Mouse (Mus musculus): ENCODE data around the gene Il2ra.

The Il2ra gene

DNA sequence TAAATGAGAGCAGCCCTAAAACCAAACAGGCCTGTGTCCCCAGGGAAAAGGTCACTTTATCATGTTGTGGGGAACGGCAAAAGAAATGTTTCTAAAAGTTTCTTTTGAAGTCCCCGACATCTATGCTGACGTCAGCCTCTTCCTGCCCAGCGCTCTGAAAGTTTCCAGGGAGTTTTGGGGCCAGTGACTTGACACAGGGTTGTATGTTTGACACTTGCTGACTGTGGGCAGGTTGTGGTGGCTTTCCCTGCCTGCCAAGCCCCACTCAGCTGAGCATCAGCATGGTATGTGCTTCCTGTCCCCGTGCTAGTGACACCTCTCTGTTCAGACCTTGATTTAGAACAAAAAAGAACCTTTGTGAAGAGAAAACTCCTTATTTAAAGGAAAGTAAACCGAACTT, 10.7 kb downstream of the Il2ra start:
- DNase-seq (ENCODE audit: low spot score in 2 of 2) = no peak

DNA sequence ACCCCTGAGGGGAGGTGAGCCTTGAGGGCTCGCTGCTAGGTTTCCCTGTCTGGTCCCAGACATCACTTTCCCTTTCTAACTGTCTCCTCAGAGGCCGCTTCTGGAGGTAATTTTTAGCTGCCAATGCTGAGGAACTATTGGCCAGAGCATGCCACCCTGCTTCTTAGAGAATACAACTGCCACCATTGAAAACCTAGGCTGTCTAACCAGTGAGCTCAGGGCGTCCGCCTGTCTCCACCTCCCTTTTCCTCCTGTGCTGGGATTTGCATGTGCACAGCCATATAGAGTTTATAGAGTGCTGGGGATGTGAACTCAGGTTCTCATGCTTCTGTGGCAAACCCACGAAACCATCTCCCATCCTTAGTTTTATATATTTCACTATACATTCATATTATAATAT, 11.2 kb downstream of the Il2ra start:
- no peak for DNase-seq (ENCODE audit: low spot score in 2 of 2)

DNA sequence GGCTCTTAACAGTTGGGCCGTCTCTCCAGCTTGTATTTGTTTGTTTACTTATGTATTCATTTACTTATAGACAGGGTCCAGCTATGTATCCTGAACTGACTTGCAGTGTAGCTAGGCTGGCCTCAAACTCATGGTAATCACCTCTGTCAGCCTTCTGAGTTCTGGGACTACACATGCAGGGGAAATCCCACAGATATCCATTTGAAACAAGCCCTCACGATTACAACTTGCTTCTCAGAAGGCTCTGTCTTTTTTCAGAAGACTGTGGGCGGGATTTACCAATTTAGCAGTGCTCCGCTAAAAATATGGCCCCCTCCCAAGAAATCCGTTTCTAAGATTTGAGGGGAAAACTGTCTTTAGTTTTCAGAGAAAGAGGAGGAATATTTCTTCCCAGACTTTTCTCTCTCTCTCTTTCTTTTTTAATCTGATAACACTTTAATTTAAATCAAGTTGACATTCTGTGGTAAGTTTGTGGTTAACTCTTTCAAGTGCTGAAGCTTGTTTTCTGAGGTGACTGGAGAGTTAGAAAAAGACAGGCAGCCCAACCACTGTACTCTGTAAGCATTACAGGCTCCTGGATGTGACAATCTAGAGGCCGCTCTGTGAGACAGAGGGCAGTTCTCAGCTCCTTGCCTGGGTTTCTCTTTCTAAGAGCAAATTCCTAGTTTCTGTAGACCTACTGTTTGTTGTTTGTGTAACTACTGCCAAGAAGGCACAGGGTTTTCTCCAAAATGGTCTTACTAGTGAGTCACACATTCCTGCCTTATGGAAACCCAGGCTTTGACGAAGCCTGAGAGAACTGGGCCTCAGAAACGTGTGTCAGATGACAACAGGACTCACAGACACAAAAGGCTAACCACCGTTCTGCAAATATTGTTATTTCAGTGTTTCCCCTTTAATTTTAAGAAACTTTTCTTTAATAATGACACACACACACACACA, 12.7 kb downstream of the Il2ra start:
- DNase-seq (ENCODE audit: low spot score in 2 of 2) = peak in 1 of 2 experiments; percentile 54

DNA sequence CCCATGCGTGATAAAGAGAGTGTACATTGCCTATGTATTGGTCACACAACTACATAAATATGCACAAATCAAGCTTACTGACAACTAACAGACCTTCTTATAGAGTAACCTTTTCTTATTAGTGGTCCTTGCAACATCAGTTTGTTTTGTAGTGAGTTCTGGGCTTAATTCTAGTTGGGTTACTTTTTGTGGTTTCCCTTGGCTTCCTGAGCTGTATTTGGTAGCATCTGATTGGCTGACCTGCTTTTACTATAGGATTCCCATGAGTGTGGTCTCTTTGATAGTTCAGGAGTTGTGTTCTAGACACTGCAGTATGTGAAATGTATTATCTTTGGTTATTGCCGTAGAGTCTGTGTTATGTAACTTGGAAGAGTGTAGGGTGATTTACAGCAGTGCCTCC, 15.0 kb downstream of the Il2ra start:
- no peak for DNase-seq (ENCODE audit: low spot score in 2 of 2)

DNA sequence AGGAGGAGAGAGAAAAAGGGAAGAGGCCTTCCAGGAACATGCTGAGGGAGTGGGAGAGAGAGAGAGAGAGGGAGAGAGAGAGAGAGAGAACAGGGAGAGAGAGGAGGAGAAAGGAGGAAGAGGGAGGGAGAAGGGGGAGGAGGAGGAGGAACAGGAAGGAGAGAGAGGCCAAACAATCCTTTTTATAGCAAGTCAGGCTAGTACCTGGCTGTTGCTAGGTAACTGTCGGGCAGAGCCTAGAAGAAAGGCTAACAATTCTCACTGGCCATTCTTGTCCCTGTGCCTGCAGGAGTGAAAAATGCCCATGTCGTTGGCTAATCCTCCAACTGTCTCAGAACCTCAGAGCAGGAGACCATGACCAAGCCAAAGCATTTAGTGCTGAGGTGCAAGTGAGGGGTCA, 16.7 kb downstream of the Il2ra start:
- peak in 1 of 2 experiments; percentile 20 for DNase-seq (ENCODE audit: low spot score in 2 of 2)

DNA sequence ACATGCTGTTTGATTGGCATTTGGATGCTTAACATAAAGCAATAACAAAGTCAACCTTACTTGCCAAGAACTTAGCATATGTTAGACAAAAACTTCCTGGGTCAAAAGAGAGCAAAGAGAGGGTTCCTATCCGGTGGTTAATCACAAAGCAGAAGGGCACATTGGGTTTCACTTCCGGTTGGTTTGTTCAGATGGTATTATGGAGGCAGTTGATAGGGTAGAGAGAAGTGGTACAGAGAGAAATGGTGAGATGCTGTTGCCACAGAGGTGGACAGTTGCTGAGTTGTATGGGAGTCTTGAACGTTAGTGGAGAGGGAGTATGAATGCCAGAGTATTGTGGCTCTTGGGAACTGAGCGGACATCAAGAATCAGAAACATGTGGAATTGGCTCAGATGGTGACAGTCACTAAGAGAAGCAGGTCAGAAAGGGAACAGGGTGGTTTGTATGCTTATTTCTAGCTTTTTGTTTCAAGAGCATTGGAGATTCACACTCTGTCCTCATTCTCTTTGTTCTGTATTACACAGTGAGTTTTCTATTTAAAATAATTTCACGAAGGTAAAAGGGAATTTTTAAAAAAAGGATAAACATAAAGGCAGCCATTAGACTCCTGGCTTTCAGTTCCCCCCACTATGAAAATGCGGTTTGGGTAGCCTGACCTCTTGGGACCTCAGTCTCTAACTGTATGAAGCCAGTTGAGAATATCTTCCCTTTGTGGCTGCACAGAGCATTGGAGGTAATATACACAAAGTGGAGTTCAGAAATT, 19.7 kb downstream of the Il2ra start:
- no peak for DNase-seq (ENCODE audit: low spot score in 2 of 2)

DNA sequence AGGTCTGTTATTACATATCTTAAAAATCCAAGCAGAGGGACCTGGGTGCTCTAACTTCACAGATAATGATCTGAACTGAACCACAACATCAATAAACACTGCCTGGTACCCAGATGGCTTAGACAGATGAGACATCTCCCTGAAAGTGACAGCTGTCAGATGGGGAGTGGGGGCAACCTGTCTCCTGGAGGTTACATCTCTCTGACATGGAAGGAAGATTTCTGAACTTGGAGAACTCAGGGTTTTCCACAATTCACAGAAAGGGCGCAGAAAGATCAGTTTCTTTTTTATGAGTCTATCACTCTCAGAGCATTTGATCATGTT, 20.3 kb downstream of the Il2ra start:
- DNase-seq (ENCODE audit: low spot score in 2 of 2) = no peak

DNA sequence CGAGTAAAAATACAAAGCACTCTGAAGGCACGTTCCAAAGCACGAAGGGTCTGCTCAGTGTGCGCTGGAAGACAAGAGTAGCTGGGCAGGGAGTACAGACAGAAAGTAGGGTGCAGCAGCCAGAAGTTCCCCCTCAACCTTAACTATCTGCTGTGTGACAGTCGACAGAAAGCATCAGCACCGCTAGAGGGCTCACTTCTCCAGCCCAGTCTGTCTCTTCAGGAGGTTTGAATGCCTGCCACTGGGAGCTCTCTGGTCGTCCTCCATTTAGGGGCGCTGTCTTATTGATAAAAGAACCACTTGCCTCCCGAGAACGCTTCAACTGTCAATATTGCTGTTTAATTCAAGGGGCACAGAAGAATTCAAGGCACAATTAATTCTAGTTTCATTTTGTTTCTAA, 21.4 kb downstream of the Il2ra start:
- DNase-seq (ENCODE audit: low spot score in 2 of 2) = peak; percentile 76 to 78

DNA sequence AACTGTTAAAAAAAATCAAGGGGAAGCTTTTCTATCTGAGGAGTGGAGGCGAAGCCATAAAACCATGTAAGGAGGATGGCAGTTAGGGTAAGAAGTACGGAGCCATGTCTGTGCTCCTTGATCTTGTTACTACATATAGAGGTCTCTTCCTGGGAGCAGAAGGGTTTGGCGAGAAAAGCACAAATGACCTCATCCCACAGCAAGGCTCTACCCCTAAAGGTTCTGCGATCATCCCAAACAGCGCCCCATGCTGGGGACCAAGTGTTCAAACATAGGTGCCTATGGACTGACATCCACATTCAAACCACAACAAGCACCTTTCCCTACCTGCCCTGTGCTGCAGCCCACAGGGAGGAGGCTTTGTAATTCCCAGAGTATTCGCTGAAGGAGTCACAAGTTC, 21.8 kb downstream of the Il2ra start:
- no peak for DNase-seq (ENCODE audit: low spot score in 2 of 2)

DNA sequence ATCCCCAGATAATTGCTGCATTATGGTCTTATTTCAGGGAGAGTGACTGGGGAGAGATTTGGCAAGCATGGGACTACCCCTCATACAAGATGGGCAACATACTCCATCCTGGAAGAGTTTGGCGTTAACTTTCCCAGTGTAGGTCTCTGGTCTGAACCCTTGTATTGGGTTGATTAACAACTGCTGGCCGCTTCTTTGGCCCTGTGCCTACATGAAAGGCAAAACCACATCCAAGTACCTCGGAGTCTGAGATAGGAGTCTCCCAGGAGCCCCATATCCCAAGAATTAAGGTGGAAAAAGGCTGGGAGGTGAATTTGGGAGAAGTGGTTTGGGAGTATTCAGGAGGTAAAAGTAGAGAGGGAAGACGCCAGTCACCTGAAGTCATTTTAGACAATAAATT, 22.2 kb downstream of the Il2ra start:
- DNase-seq (ENCODE audit: low spot score in 2 of 2) = no peak

DNA sequence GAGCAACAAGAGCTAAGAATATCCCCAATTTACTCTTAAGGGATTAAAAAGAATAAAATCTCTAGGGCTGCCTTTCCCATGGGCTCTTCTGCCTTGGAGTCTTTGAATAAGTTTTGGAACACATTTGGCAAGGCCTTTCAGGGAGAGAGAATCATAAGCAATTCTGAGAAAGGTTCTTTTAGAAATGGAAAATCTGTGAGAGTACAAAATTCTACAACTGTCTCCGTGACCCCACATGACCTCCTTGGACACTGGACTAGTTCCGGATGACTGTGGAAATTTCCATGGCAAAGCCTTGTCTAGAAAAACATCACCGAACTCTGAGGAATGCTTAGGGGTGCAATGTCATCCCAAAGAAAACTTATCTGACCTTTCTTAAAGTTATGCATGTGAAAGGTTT, 22.7 kb downstream of the Il2ra start:
- no peak for DNase-seq (ENCODE audit: low spot score in 2 of 2)

DNA sequence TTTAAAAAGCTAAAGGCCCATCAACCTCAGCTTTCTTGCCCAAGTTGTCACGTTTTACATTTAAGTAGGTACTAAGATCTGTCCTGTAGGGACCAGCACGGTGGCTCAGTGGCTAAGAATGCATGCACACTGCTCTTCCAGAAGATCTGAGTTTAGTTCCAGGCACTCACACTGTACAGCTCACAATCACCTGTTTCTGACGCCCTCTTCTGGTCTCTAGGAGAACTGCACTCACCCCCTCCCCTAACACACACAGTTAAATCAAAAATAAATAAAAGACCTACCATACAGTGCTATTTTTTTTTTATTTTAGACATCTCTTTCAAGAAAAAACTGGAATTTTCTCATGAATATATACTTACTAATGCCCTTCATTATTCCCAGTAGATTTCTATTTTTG, 29.5 kb downstream of the Il2ra start:
- no peak for DNase-seq (ENCODE audit: low spot score in 2 of 2)

DNA sequence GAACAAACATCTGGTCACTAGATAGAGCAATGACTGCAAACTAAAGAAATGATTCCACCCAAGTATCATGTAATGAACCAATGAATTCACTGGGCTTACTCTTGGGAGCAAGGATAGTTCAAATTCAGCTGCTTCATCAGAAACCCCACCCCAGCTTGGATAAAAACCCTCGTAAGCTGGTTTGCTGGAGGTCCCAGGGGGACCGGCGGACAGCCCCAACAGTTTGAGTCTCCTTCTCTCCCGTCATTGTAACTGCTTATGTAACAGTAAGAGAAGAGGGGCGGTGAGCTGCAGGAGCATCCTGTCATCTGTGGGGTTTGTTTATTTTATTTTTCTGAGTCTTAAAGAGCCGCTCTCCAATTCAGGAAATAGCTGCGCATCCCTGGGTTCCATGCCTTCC, 37.0 kb downstream of the Il2ra start:
- no peak for DNase-seq (ENCODE audit: low spot score in 2 of 2)

DNA sequence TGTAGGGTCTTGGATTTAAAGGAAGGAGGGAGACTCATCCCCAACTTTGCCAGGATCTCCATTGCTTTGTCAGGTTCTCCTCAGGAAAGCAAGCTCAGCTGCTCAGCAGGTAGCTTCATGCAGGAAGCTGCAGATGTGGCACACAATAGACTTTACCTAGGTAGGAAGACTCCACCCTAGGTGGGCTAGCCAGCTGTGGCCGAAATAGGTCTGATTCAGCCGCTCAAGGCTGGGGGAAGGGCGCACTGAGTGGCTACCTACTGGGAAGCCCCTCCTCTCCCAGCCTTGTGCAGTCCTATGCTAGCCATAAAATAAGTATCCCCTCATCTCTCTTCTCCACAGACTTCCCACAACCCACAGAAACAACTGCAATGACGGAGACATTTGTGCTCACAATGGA, 40.1 kb downstream of the Il2ra start:
- no peak for DNase-seq (ENCODE audit: low spot score in 2 of 2)

DNA sequence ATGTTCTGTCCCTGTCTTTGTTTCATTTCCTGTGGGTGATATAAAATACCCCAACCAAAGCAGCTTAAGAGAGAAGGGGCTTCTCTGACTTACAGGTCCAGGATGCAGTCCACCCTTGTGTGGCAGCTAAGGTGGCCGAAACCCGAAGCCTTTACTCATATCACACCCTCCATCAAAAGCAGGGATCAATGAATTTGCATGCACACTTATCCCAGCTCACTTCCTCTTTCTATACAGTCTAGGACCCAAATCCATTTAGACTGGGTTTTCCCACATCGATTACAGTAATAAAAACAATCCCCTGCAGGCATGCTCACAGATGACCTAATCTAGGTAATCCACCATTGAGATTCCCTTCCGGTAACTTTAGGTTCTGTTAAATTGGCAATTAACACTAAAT, 43.9 kb downstream of the Il2ra start:
- DNase-seq (ENCODE audit: low spot score in 2 of 2) = no peak

DNA sequence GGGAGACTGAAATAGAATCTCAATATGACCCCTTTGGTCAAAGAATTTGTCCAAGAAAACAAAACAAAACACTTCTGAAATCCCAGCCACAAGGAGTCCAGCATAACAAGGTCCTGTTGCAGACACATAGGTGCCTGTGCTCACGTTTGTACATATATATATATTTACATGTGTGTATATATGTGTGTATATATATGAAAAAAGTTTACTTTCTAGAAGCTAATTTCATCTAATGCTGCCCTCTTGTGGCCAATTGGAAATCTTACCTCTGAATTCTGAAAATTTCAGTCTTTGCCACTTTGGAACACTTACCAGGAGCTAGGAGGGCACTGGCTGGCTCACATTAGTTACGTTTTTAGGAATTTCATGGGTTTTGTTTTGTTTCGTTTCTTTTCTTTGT, 44.8 kb downstream of the Il2ra start:
- DNase-seq (ENCODE audit: low spot score in 2 of 2) = no peak

DNA sequence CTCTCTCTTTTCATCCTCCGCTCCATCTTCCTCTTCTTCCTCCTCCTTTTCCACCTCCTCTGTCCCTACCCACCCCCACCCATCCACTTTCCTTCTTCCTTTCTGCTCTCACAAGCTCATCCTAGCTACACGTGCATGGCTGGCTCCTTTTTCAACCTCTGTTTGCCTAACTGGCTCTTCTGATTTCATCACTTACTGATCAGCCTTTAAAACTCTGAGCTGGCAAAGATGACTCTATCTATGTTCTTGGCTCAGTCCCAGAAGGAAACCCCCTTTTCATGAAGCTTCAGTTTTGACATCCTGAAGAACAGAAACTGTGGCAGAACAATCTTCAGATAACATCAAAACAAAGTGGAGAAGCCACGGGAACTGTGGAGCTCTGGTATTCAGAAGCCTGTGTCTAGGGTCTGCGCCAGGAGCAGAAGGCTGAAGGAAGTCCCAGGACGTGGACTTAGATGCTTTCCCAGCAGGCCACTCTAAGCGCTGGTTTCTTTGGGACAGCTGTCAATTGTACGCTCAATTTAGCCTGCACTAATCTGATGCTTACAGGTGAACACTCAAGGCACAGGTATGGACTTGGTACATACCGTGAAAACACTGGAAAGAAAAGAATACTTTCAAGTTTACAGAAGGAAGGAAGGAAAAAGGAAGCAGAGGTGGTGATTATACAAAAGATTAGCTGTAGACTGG, 47.7 kb downstream of the Il2ra start:
- DNase-seq (ENCODE audit: low spot score in 2 of 2) = no peak

DNA sequence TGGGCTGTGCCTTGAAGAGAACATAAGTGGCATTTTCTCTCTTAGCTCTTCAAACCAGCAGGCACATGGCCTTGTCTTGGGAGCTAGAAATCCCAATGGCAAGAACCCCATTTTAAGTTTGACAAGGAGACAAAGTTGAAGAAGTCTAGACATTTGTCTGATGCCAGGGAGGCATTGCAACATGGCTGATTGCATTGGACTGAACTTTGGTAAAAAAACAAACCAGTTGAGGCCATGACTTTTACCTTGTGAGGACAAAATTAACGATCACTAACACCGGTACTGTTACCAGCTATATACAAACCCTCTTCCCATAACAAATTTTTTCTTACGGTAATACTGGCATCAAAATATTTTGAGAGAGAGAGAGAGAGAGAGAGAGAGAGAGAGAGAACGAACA, 50.7 kb downstream of the Il2ra start:
- no peak for DNase-seq (ENCODE audit: low spot score in 2 of 2)

DNA sequence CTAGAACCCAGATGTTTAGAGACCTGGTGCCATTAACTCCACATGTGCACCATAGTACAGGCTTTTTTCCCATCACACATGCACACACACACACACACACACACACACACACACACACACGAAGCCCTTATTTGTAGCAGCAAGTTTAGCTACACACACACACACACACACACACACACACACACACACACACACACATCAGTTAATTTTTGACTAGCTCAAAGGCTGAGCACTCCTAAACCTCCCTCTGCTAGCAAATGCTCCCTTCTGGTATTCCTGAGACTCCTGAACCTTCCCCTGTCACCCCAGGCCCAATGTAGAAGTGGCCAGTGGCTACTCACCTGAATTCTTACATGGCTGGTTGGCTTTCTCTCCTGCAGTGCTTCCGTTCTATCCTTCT, 51.5 kb downstream of the Il2ra start:
- DNase-seq (ENCODE audit: low spot score in 2 of 2) = no peak

DNA sequence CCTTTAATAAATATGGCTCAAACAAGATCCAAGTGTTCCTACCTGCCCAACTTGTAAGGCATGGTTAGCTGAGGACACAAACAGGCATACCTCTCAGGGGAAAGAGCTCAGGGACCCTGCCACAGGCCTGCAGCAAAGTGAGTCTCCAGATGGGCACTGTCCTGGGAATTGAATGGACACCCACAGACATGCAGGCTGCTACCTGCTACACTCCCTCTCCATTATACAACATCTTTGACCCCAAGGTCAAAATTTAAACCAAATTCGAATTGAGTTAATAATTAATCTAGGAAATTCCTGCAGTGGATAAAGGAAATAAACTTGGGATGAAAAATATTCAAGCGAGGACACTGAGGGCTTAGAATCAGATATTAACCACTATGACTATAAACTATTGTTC, 53.3 kb downstream of the Il2ra start:
- DNase-seq (ENCODE audit: low spot score in 2 of 2) = no peak

DNA sequence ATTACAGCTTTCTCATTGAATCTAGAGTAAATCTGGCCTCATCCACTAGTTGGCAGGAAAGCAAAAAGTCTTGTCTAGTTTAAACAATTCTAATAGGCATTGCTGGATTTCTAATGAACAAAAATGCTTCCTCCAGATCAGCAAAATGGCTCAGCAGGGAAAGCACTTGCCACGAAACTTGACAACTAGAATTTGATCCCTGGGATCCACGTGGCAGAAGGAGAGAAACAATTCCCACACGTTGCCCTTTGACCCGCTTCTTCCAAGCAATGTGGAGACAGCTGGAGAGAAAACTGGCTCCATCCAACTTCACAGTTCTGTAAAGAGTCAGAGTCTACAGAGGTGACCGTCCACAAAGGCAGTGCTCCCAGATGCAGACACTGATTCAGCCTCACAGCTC, 56.4 kb downstream of the Il2ra start:
- no peak for DNase-seq (ENCODE audit: low spot score in 2 of 2)

DNA sequence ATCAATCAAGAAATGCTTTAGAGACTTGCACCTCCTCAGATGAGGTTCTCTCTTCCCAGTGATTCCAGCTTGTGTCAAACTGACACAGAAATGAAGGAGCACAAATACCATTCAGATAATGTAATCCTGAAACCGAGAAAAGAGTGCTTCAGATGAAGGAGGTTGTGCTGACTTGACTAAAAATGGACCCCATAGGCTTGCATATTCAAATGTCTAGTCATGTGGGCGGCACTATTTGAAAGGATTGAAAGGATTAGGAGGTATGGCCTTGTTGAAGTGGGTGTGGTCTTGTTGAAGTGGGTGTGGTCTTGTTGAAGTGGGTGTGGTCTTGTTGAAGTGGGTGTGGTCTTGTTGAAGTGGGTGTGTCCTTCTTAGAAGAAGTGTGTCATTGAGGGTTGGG, 57.3 kb downstream of the Il2ra start:
- no peak for DNase-seq (ENCODE audit: low spot score in 2 of 2)
